Mouse (Mus musculus): ENCODE results near the gene Arhgdig. TPM values are rescaled to one million over a fixed set of nuclear protein-coding genes. Genes with fewer than 3 reads are reported as not detected.
"Not testable (repeated sequence)": the region's sequence is repeated elsewhere in the genome, so short reads cannot be mapped to it uniquely, and the experiment has no call there.

The Arhgdig gene
- total RNA-seq, 2 experiments from 2014 or later: 0.74 to 0.96 TPM

- no peak for ATAC-seq (replicated peaks; ENCODE audit: poor library complexity)
These were observed 1.2 kb downstream of the Arhgdig start for GRCm38 (mm10) chr17:26206392-26206791.

GRCm38 (mm10) chr17:26204766-26205165, 2.8 kb downstream of the Arhgdig start:
- no peak for ATAC-seq (replicated peaks; ENCODE audit: poor library complexity)

- peak; percentile 19; the same call in 1 of the 2 replicates for ATAC-seq (replicated peaks; ENCODE audit: poor library complexity)
These were observed 4.2 kb downstream of the Arhgdig start for GRCm38 (mm10) chr17:26203321-26203811.

- no peak; the same call in 1 of the 2 replicates for ATAC-seq (replicated peaks; ENCODE audit: poor library complexity)
These were observed 4.8 kb downstream of the Arhgdig start, which contains the start of gene Rgs11 for GRCm38 (mm10) chr17:26202737-26203136. Gene Rgs11 (plus strand): TSS chr17:26202951.

GRCm38 (mm10) chr17:26201998-26202397, 5.6 kb downstream of the Arhgdig start:
- ATAC-seq (replicated peaks; ENCODE audit: poor library complexity): no peak

GRCm38 (mm10) chr17:26200831-26201705, 6.5 kb downstream of the Arhgdig start:
- peak; percentile 31; the same call in 1 of the 2 replicates for ATAC-seq (replicated peaks; ENCODE audit: poor library complexity)

GRCm38 (mm10) chr17:26198892-26199291, 8.7 kb downstream of the Arhgdig start, which contains the start of gene Pdia2:
Gene Pdia2 (minus strand): TSS chr17:26199087.
- ATAC-seq (replicated peaks; ENCODE audit: poor library complexity): peak; percentile 61

- ATAC-seq (replicated peaks; ENCODE audit: poor library complexity): no peak
These were observed 14.9 kb downstream of the Arhgdig start for GRCm38 (mm10) chr17:26192481-26193190.

GRCm38 (mm10) chr17:26191486-26191885, 16.1 kb downstream of the Arhgdig start:
- not testable (repeated sequence) for ATAC-seq (replicated peaks; ENCODE audit: poor library complexity)

- ATAC-seq (replicated peaks; ENCODE audit: poor library complexity): no peak
These were observed 19.3 kb downstream of the Arhgdig start for GRCm38 (mm10) chr17:26188091-26188805.

GRCm38 (mm10) chr17:26187592-26187991, 20.0 kb downstream of the Arhgdig start:
- ATAC-seq (replicated peaks; ENCODE audit: poor library complexity): no peak

- no peak for ATAC-seq (replicated peaks; ENCODE audit: poor library complexity)
These were observed 26.4 kb downstream of the Arhgdig start for GRCm38 (mm10) chr17:26181179-26181578.

GRCm38 (mm10) chr17:26178611-26179010, 29.0 kb downstream of the Arhgdig start:
- ATAC-seq (replicated peaks; ENCODE audit: poor library complexity): no peak

GRCm38 (mm10) chr17:26175248-26175647, 32.3 kb downstream of the Arhgdig start:
- not testable (repeated sequence) for ATAC-seq (replicated peaks; ENCODE audit: poor library complexity)

- ATAC-seq (replicated peaks; ENCODE audit: poor library complexity): peak; percentile 94
These were observed 39.5 kb downstream of the Arhgdig start for GRCm38 (mm10) chr17:26168039-26168438.

GRCm38 (mm10) chr17:26162736-26163135, 44.9 kb downstream of the Arhgdig start:
- no peak for ATAC-seq (replicated peaks; ENCODE audit: poor library complexity)

GRCm38 (mm10) chr17:26151886-26152630, 55.5 kb downstream of the Arhgdig start:
- no peak for ATAC-seq (replicated peaks; ENCODE audit: poor library complexity)
